Mouse (Mus musculus) embryonic facial prominence, embryonic 14.5 days (tissue): ENCODE results near the gene Ryr1. TPM values are rescaled to one million over a fixed set of nuclear protein-coding genes. Genes with fewer than 3 reads are reported as not detected.

Experiments used
- ATAC-seq: fragments of 200-750 bp; cut with Nextera tagmentation; 2 replicates; pipeline ENCODE4 v1.8.0; 2017; ENCODE audit warnings: low read depth, moderate number of reproducible peaks, moderate TSS enrichment
- DNase-seq: peaks from one replicate; pipeline ENCODE4 v3.0.0-alpha.2; 2015; ENCODE audit warnings: low spot score
- H3K27ac ChIP-seq: fragments of 300-500 bp; sonication (generic); replicated peaks from 2 replicates; pipeline ENCODE4 v1.5.1; 2014; ENCODE audit warnings: low read depth, mild to moderate bottlenecking, low read length, moderate library complexity
- H3K27me3 ChIP-seq: fragments of 300-500 bp; sonication (generic); replicated peaks from 2 replicates; pipeline ENCODE4 v1.6.1; 2014; ENCODE audit warnings: low read length; ENCODE audit not compliant: control insufficient read depth, insufficient read depth
- H3K36me3 ChIP-seq: fragments of 300-500 bp; sonication (generic); 2 replicates; pipeline ENCODE4 v1.6.1; 2014; ENCODE audit warnings: low read length, mixed read lengths; ENCODE audit not compliant: control insufficient read depth, insufficient read depth
- H3K4me1 ChIP-seq: fragments of 300-500 bp; sonication (generic); 2 replicates; pipeline ENCODE4 v1.6.1; 2014; ENCODE audit warnings: antibody characterized with exemption, low read length; ENCODE audit not compliant: control insufficient read depth, insufficient read depth
- H3K4me2 ChIP-seq: fragments of 300-500 bp; sonication (generic); 2 replicates; pipeline ENCODE4 v1.6.1; 2014; ENCODE audit warnings: low read depth, mild to moderate bottlenecking, low read length, moderate library complexity, mixed read lengths
- H3K4me3 ChIP-seq: fragments of 300-500 bp; sonication (generic); 2 replicates; pipeline ENCODE4 v1.5.1; 2014; ENCODE audit warnings: low read depth, mild to moderate bottlenecking, low read length
- H3K9ac ChIP-seq: fragments of 300-500 bp; sonication (generic); 2 replicates; pipeline ENCODE4 v1.6.1; 2014; ENCODE audit warnings: low read depth, mild to moderate bottlenecking, low read length, moderate library complexity, mixed read lengths
- H3K9me3 ChIP-seq: fragments of 300-500 bp; sonication (generic); 2 replicates; pipeline ENCODE4 v1.6.1; 2016; ENCODE audit warnings: low read length; ENCODE audit not compliant: control insufficient read depth
- WGBS: fragments of 180-500 bp; shearing (Covaris S2); extraction: QIAGEN DNeasy Blood & Tissue Kit; methylation state at CpG from one replicate; pipeline ENCODE4 v1.1.7; 2014; 5-methylcytosine and 5-hydroxymethylcytosine counted together
- polyA plus RNA-seq: library from polyadenylated mRNA; unstranded; fragments of >200 nt; fragmentation: Nextera tagmentation; extraction: Ambion mirVana; gene quantifications from 2 replicates; pipeline ENCODE4 v1.2.1, GENCODE M21; 2014

Gene Ryr1
- 10.6 and 11.5 TPM in 2 replicates for polyA plus RNA-seq

GRCm38 (mm10) chr7:29124970-29125369 is at the start of gene Ryr1:
Gene Ryr1, minus strand, starts transcription at chr7:29125179.
- Histone ChIP-seq H3K9ac (peak within 1 kb of the TSS; percentile 64), H3K4me1 (0 out of 2 replicates have a peak, but pooled peaks cover 12% of the 10 kb centered on the region), H3K4me2 (peak within 1 kb of the TSS; percentile 90), H3K9me3 (no peaks in the 10 kb centered on the region), H3K27me3 (no peaks in the 10 kb centered on the region), H3K27ac (no peak within 1 kb of the TSS), H3K36me3 (no peaks in the 10 kb centered on the region), H3K4me3 (peak within 1 kb of the TSS; percentile 47)
- peak; percentile 91 for DNase-seq
- WGBS, result under 1% methylated on average over 16 of the region's 16 CpGs
- ATAC-seq, result peak; percentile 85

GRCm38 (mm10) chr7:29172390-29173016 is 47.5 kb upstream of the Ryr1 start:
- peaks cover 16% of the 10 kb centered on the region for H3K4me1 ChIP-seq
- WGBS, result 32% methylated on average over 21 of the region's 32 CpGs
- no peak overlapping the region for H3K4me2 ChIP-seq
- H3K4me3 ChIP-seq, result peak overlapping the region; percentile 59; the same call in 1 of the 2 replicates
- no peaks in the 10 kb centered on the region for H3K9me3 ChIP-seq
- peaks cover 49% of the 10 kb centered on the region for H3K36me3 ChIP-seq
- ATAC-seq, result no peak
- no peak overlapping the region for H3K27ac ChIP-seq
- no peak for DNase-seq
- H3K9ac ChIP-seq, result no peak overlapping the region
- peaks cover 42% of the 10 kb centered on the region for H3K27me3 ChIP-seq

- Histone ChIP-seq H3K4me1 (peaks cover 16% of the 10 kb centered on the region), H3K9ac (peak overlapping the region; percentile 61), H3K9me3 (no peaks in the 10 kb centered on the region), H3K27ac (no peak overlapping the region), H3K27me3 (peaks cover 42% of the 10 kb centered on the region), H3K4me3 (peak overlapping the region; percentile 59), H3K4me2 (peak overlapping the region; percentile 78), H3K36me3 (peaks cover 42% of the 10 kb centered on the region)
- WGBS, result 9% methylated on average over 18 of the region's 34 CpGs
- ATAC-seq (no peak), DNase-seq (no peak)
Measured at GRCm38 (mm10) chr7:29171562-29172097, 46.7 kb upstream of the Ryr1 start.

GRCm38 (mm10) chr7:29170755-29171561 is 46.0 kb upstream of the Ryr1 start:
- H3K27me3 ChIP-seq, result peaks cover 42% of the 10 kb centered on the region
- peak overlapping the region; percentile 61 for H3K9ac ChIP-seq
- ATAC-seq, result no peak
- H3K4me2 ChIP-seq, result peak overlapping the region; percentile 78
- 2% methylated on average over 38 of the region's 43 CpGs for WGBS
- no peak overlapping the region; the same call in 1 of the 2 replicates for H3K27ac ChIP-seq
- H3K9me3 ChIP-seq, result no peaks in the 10 kb centered on the region
- peaks cover 36% of the 10 kb centered on the region for H3K36me3 ChIP-seq
- peak overlapping the region; percentile 59 for H3K4me3 ChIP-seq
- peaks cover 16% of the 10 kb centered on the region for H3K4me1 ChIP-seq
- DNase-seq, result peak; percentile 50

- ATAC-seq (peak; percentile 76), DNase-seq (peak; percentile 88)
- Histone ChIP-seq H3K4me1 (peaks cover 16% of the 10 kb centered on the region), H3K4me2 (peak within 1 kb of the TSS; percentile 78), H3K27ac (peak within 1 kb of the TSS; percentile 49; the same call in 1 of the 2 replicates), H3K27me3 (peaks cover 42% of the 10 kb centered on the region), H3K36me3 (peaks cover 28% of the 10 kb centered on the region), H3K4me3 (peak within 1 kb of the TSS; percentile 59), H3K9me3 (no peaks in the 10 kb centered on the region), H3K9ac (peak within 1 kb of the TSS; percentile 61)
- WGBS, result 1% methylated on average over 30 of the region's 30 CpGs
Measured at GRCm38 (mm10) chr7:29170066-29170754, 45.2 kb upstream of the Ryr1 start, which contains the start of the genes Ggn and Spred3. Gene Ggn, plus strand, starts transcription at chr7:29170210. Gene Spred3, minus strand, starts transcription at chr7:29170411.

- Histone ChIP-seq H3K27me3 (peaks cover 35% of the 10 kb centered on the region), H3K9ac (peak overlapping the region; percentile 61), H3K36me3 (peaks cover 21% of the 10 kb centered on the region), H3K9me3 (no peaks in the 10 kb centered on the region), H3K4me3 (peak overlapping the region; percentile 59), H3K4me1 (peaks cover 16% of the 10 kb centered on the region), H3K4me2 (peak overlapping the region; percentile 78), H3K27ac (peak overlapping the region; percentile 49; the same call in 1 of the 2 replicates)
- WGBS, result under 1% methylated on average over 28 of the region's 39 CpGs
- ATAC-seq, result peak; percentile 89
- peak; percentile 93 for DNase-seq
Measured at GRCm38 (mm10) chr7:29169231-29170065, 44.5 kb upstream of the Ryr1 start.

GRCm38 (mm10) chr7:29168791-29169230 is 43.8 kb upstream of the Ryr1 start:
- H3K4me2 ChIP-seq, result peak overlapping the region; percentile 78
- no peak for DNase-seq
- no peak for ATAC-seq
- H3K9ac ChIP-seq, result peak overlapping the region; percentile 61
- peak overlapping the region; percentile 49; the same call in 1 of the 2 replicates for H3K27ac ChIP-seq
- peaks cover 14% of the 10 kb centered on the region for H3K36me3 ChIP-seq
- H3K9me3 ChIP-seq, result no peaks in the 10 kb centered on the region
- H3K27me3 ChIP-seq, result peaks cover 28% of the 10 kb centered on the region
- peaks cover 16% of the 10 kb centered on the region for H3K4me1 ChIP-seq
- H3K4me3 ChIP-seq, result peak overlapping the region; percentile 59
- 1% methylated on average over 12 of the region's 14 CpGs for whole genome bisulfite sequencing
